Mouse (Mus musculus) left cerebral cortex, postnatal 10 days (tissue): ENCODE results near the gene Zbtb8b. TPM values are rescaled to one million over a fixed set of nuclear protein-coding genes. Genes with fewer than 3 reads are reported as not detected.

Experiments used
- DNase-seq, 2 experiments: peaks; one replicate each; pipeline ENCODE4 v3.0.0; 2021 to 2022; ENCODE audit warnings: low spot score in 2 of 2, mixed read lengths in 1 of 2; ENCODE audit errors: extremely low spot score in 1 of 2
- intact Hi-C: fragments of 180-260 bp; cut with DNase I; formaldehyde crosslinking; loops from one replicate; pipeline ENCODE4 v1.15.1; 2025
- total RNA-seq, 2 experiments: library from RNA; stranded (reverse); gene quantifications; 2 replicates each; pipeline ENCODE4 v1.2.3; 2021

The Zbtb8b gene
- total RNA-seq, 2 experiments from 2014 or later, result 4.6 to 4.7 TPM

- intact Hi-C loops, result no loop called here
- DNase-seq, result no peak
Measured at GRCm38 (mm10) chr4:129382488-129382887, 58.2 kb downstream of the Zbtb8b start.

DNA sequence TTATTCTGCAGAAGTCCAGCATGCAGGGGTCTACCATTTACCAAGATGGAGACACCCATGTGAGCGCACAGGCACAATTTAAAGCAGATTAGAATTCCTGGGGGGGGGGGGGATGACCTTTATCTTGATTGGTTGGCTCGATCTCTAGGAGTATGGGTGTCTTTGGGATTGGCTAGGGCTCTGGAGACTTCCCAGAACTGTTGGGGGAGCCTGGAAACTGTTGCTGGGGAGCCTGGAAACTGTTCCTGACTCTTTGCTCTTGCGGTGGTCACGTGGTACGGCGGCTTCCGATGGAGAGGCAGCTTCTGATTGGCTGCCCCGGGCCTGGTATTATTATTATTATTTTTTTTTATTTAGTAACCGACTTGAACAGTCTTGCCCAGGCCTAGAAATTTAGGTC is 58.6 kb downstream of the Zbtb8b start:
- DNase-seq, result no peak
- intact Hi-C loops, result no loop called here

- no peak for DNase-seq
- intact Hi-C loops, result no loop called here
Measured at GRCm38 (mm10) chr4:129381148-129381547, 59.5 kb downstream of the Zbtb8b start.

GRCm38 (mm10) chr4:129379805-129380204 is 60.8 kb downstream of the Zbtb8b start:
- no peak for DNase-seq
- intact Hi-C loops, result no loop called here

DNA sequence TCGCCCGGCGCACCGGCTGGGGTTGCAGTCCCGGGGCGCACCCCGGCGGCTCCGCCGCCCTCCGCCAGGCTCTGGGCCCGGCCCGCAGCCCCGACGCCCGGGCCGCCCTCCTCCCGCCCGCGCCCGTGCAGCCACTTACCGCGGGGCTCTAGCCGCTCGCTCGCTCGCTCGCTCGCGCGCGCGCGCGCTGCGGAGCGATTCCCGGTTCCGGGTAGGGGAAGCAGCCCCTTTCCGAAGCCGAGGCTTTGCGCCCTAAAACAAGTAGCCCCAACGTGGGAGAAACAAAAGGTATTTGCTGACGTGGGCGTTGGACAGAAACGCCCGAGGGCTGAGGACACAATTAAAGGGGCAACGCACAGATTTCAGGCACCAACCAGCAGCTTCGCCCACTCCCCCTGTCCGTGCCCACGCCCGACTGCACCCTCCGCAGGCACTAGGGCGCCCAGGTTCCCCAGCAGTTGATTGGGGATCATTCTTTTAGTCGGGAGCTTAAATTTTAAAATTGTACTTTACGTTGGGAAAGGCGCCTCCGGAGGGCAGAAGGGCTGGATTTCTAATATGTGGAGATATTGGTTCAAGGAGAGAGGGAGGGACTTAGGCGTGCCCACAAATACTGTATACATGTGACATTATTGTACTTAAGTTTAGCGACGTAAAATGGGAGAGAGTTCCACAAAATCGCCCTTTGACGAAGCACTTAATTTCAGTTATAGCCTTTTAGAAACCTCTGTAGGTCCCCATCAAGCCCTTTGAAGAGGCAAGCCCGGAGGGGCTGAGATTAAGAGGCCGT is 62.9 kb downstream of the Zbtb8b start, which contains the start of gene Zbtb8a:
Gene Zbtb8a (minus strand): TSS at position 516 of the 790 bp plus-strand sequence.
- peak; percentile 34 to 61 for DNase-seq
- intact Hi-C loops, result no loop called here

- intact Hi-C loops, result no loop called here
- DNase-seq, result peak; percentile 21 to 56
Measured at GRCm38 (mm10) chr4:129376961-129377545, 63.6 kb downstream of the Zbtb8b start.

- intact Hi-C loops, result no loop called here
Measured at GRCm38 (mm10) chr4:129375821-129376220, 64.8 kb downstream of the Zbtb8b start.

More at GRCm38 (mm10) chr4:129375821-129376220, 64.8 kb downstream of the Zbtb8b start:
- DNase-seq, result no peak

Other genes starting within 250 kb of the Zbtb8b start
- 10 to 100 TPM; 11.1 to 15.8 TPM for gene C77080, start 179.4 kb downstream of the Zbtb8b start, total RNA-seq
- 1 to 10 TPM; 1.7 TPM for gene Sync, start 153.2 kb downstream of the Zbtb8b start, total RNA-seq
- 100 to 1,000 TPM; 124 to 134 TPM for gene Rbbp4, start 105.5 kb downstream of the Zbtb8b start, total RNA-seq
- gene Zbtb8os, start 105.2 kb downstream of the Zbtb8b start, total RNA-seq, result 10 to 100 TPM; 18.9 to 24.7 TPM
- gene Zbtb8a, start 62.7 kb downstream of the Zbtb8b start, total RNA-seq, result 1 to 10 TPM; 7.6 to 8.5 TPM
- 10 to 100 TPM; 40.8 to 46.6 TPM for gene Bsdc1, start 20.7 kb upstream of the Zbtb8b start, total RNA-seq
- gene Tssk3, start 50.2 kb upstream of the Zbtb8b start, total RNA-seq, result 1 to 10 TPM in 1 of 2 experiments, under 1 TPM in 1; 0.36 to 1.1 TPM
- 1 to 10 TPM in 1 of 2 experiments, not detected in 1; 1.8 TPM for gene Fam229a, start 50.3 kb upstream of the Zbtb8b start, total RNA-seq
- 100 to 1,000 TPM; 884 to 935 TPM for gene Marcksl1, start 72.7 kb upstream of the Zbtb8b start, total RNA-seq
- 10 to 100 TPM; 29.4 to 33.0 TPM for gene Hdac1, start 101.9 kb upstream of the Zbtb8b start, total RNA-seq
- gene Lck, start 132.8 kb upstream of the Zbtb8b start, total RNA-seq, result 10 to 100 TPM in 1 of 2 experiments, 1 to 10 TPM in 1; 9.5 to 10.8 TPM
- under 1 TPM in 1 of 2 experiments, not detected in 1; 0.67 TPM for gene Fam167b, start 137.7 kb upstream of the Zbtb8b start, total RNA-seq
- gene Eif3i, start 159.8 kb upstream of the Zbtb8b start, total RNA-seq, result 100 to 1,000 TPM; 141 to 151 TPM
- 100 to 1,000 TPM; 110 TPM for gene Tmem234, start 159.8 kb upstream of the Zbtb8b start, total RNA-seq
- 1 to 10 TPM; 3.0 to 3.2 TPM for gene Dcdc2b, start 173.4 kb upstream of the Zbtb8b start, total RNA-seq
- 10 to 100 TPM; 29.3 to 31.5 TPM for gene Iqcc, start 178.2 kb upstream of the Zbtb8b start, total RNA-seq
- 100 to 1,000 TPM; 123 to 130 TPM for gene Ccdc28b, start 183.1 kb upstream of the Zbtb8b start, total RNA-seq
- gene Txlna, start 200.2 kb upstream of the Zbtb8b start, total RNA-seq, result 10 to 100 TPM; 33.7 to 39.4 TPM
- gene Kpna6, start 231.9 kb upstream of the Zbtb8b start, total RNA-seq, result 10 to 100 TPM; 91.3 to 91.4 TPM